Mouse (Mus musculus): ENCODE data around the gene Ddx59. TPM values are rescaled to one million over a fixed set of nuclear protein-coding genes. Genes with fewer than 3 reads are reported as not detected.

Gene Ddx59
- polyA plus RNA-seq, 1 experiment: 7.1 TPM

DNA sequence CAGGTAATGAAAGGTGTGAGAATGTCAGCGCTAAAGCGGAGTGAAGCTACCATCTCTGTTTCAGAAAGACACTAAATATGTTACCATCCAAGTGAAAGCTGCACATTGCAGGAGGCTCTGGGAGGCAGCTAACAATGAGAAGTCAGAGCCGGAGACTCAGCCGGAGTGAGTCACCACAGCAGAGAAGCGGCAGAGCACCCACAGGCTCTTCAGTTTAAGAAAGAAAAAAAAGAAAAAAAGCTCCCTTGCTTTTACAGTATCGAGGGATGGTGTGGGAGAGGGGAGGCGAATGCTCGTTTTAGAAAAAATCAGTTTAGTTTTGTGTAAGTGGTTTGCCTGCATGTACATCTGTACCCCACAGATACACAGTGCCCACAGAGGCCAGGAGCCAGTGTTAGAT lies 13.8 kb upstream of the Ddx59 start:
- TF ChIP-seq POLR2A (IDR thresholded peaks at IDR 0.05; ENCODE audit: borderline replicate concordance, low read depth, low read length) (no peak), CTCF (IDR thresholded peaks at IDR 0.05; ENCODE audit: low read depth, low read length) (no peak)
- Histone ChIP-seq H3K27ac (ENCODE audit: insufficient read depth, low read depth, low read length) (no peak overlapping the region), H3K4me3 (ENCODE audit: insufficient read depth, low read length) (no peak overlapping the region), H3K4me1 (ENCODE audit: control insufficient read depth, insufficient read depth, low read length) (no peaks in the 10 kb centered on the region)

DNA sequence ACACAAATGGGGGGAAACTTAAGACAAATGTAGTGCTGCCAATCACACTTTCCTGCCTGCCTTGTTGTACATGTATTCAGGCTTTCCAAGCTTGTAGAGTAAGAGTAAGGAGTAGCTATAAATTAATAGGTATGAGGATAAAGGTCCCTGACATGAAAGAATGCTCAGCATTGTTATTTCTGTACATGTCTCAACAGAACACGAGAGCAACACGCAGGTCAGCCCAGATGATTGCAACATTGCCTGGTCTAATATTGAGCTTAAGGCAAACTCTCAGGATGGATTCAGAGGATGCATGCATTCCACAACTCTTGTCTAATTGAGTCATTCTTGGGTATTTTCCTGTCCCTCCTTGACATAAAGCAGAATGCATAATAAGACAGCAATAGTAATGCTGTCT lies 5.4 kb upstream of the Ddx59 start:
- TF ChIP-seq CTCF (IDR thresholded peaks at IDR 0.05; ENCODE audit: low read depth, low read length) (no peak), POLR2A (IDR thresholded peaks at IDR 0.05; ENCODE audit: borderline replicate concordance, low read depth, low read length) (no peak)
- H3K27ac ChIP-seq (ENCODE audit: insufficient read depth, low read depth, low read length): no peak overlapping the region
- no peaks in the 10 kb centered on the region for H3K4me1 ChIP-seq (ENCODE audit: control insufficient read depth, insufficient read depth, low read length)
- H3K4me3 ChIP-seq (ENCODE audit: insufficient read depth, low read length): no peak overlapping the region

DNA sequence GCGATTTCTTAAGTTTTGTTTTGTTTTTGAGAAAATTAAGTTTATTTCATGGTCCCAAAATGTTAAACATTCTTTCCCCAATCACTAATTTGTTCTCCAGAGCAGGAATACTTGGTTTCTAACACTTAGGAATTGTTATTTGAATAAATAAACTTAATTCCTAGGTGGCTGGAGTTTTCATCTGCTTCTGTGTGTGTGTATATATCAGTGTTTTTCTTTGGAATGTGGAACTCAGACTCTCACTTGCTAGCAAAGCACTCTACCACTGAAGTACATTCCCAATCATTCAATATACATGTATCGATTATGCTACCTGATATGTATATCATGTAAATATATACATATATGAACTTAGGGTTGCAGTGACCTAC lies 670 bp downstream of the Ddx59 start:
- TF ChIP-seq CTCF (IDR thresholded peaks at IDR 0.05; ENCODE audit: low read depth, low read length): no peak
- no peak for TF ChIP-seq POLR2A (IDR thresholded peaks at IDR 0.05; ENCODE audit: borderline replicate concordance, low read depth, low read length)
- Histone ChIP-seq H3K27ac (ENCODE audit: insufficient read depth, low read depth, low read length) (peak overlapping the region; percentile 99; the same call in 1 of the 2 replicates), H3K4me1 (ENCODE audit: control insufficient read depth, insufficient read depth, low read length) (peaks cover 6% of the 10 kb centered on the region), H3K4me3 (ENCODE audit: insufficient read depth, low read length) (peak overlapping the region; percentile 94; the same call in 1 of the 2 replicates)

DNA sequence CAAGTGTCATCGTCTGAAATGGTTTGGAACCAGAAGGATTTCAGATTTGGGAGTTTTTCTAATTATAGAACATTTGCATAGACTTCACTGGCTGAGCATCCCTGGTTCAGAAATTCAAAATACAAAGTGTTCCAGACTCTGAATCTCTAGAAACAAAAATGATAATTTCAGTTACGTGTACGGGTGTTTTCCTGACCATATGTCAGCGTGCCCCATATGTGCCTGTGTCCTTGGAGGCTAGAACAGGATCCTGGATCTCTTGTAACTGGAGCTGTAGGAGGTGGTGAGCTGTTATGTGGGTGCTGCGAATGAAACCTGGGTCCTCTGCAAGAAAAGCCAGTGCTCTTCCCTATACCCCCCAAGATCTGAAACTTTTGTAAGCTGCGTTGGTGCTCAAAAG lies 3.3 kb downstream of the Ddx59 start:
- Histone ChIP-seq H3K27ac (ENCODE audit: insufficient read depth, low read depth, low read length) (no peak overlapping the region), H3K4me3 (ENCODE audit: insufficient read depth, low read length) (no peak overlapping the region), H3K4me1 (ENCODE audit: control insufficient read depth, insufficient read depth, low read length) (peaks cover 6% of the 10 kb centered on the region)
- TF ChIP-seq CTCF (IDR thresholded peaks at IDR 0.05; ENCODE audit: low read depth, low read length) (no peak), POLR2A (IDR thresholded peaks at IDR 0.05; ENCODE audit: borderline replicate concordance, low read depth, low read length) (no peak)

DNA sequence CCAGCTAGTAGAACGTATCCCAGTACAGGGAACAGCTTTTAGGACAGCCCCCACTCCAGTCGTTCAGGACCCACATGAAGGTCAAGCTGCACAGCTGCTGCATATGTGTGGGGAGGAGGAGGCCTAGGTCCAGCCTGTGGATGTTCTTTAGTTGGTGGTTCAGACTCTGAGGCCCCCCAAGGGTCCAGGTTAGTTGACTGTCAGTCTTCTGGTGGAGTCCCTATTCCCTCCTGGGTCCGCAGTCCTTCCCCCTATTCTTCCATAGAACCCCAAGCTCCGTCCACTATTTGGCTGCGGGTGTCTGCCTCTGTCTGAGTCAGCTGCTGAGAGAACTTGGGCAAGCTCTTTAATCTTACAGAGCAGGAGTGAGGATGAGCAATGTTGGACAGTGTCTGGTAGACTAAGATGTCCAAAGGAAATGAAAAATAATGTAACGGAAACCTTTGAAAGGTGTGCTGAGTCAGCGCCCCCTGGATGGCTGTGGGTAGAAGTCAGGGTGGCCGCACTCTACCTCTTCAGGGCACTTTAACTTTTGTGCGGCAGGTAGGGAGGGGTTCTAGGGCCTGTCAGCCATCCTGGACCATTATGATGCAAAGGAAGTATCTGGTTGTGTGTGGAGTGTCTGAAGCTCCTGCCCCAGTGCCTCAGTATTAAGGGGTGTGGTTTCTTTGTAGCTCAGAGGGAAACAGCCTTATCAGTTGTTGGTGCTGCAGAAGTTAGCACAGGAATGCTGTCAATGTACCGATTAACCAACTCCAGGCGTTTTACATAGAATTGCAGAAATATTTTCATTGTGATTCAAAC lies 12.3 kb downstream of the Ddx59 start:
- Histone ChIP-seq H3K4me3 (ENCODE audit: insufficient read depth, low read length) (no peak overlapping the region), H3K4me1 (ENCODE audit: control insufficient read depth, insufficient read depth, low read length) (peaks cover 10% of the 10 kb centered on the region), H3K27ac (ENCODE audit: insufficient read depth, low read depth, low read length) (no peak overlapping the region)
- TF ChIP-seq POLR2A (IDR thresholded peaks at IDR 0.05; ENCODE audit: borderline replicate concordance, low read depth, low read length): no peak
- TF ChIP-seq CTCF (IDR thresholded peaks at IDR 0.05; ENCODE audit: low read depth, low read length): no peak

DNA sequence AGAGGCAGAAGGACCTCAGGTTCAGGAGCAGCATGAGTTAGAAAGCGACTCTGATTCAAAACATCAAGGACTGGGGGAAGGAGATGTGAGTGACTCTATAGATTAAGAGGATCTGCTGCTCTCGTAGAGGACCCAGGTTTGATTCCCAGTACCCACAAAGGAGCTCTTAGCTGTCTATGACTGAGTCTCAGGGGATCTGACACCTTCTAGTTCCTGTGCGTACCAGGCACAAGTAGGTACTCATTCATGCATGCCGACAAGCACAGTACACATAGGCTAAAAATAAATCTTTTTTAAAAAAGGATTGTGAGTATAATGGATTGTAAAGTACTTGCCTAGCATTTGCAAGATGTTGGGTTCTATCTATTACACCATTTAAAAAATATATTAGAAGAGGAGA lies 13.9 kb downstream of the Ddx59 start:
- Histone ChIP-seq H3K4me3 (ENCODE audit: insufficient read depth, low read length) (no peak overlapping the region), H3K4me1 (ENCODE audit: control insufficient read depth, insufficient read depth, low read length) (peaks cover 10% of the 10 kb centered on the region), H3K27ac (ENCODE audit: insufficient read depth, low read depth, low read length) (no peak overlapping the region)
- TF ChIP-seq POLR2A (IDR thresholded peaks at IDR 0.05; ENCODE audit: borderline replicate concordance, low read depth, low read length) (no peak), CTCF (IDR thresholded peaks at IDR 0.05; ENCODE audit: low read depth, low read length) (no peak)

DNA sequence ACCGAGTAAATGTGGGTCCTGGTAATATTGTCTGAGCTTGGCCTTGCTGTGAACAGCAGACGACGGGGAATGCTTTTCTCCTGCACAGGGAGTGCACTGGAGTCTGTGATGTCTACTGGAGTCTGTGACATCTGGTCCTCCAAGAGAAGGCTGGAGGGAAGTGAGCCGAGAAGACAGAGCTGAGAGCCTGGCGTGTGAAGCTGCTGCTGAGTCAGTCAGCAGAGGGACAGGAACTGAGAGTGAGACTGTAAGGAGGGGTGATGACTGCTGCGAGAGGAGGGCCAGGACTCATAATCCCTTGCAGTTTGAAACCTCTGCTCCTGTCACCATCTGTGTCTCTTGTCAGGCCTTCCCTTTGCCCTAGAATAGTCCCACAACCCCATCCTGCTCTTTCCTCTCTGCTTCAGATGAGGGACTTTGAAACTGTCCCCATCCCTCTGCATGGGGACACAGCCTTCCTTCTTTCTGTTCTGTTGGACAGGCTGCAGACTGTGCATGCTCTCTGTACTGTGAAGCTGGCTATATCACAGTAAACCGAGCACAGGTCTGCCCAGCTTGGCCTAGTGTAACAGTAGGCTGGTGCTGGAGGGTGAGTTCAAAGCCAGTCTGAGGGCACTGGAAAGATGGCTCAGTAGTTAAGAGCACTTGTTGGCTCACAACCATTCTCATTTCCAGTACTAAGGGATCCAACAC lies 15.2 kb downstream of the Ddx59 start:
- TF ChIP-seq CTCF (IDR thresholded peaks at IDR 0.05; ENCODE audit: low read depth, low read length): no peak
- TF ChIP-seq POLR2A (IDR thresholded peaks at IDR 0.05; ENCODE audit: borderline replicate concordance, low read depth, low read length): no peak
- no peak overlapping the region for H3K27ac ChIP-seq (ENCODE audit: insufficient read depth, low read depth, low read length)
- H3K4me3 ChIP-seq (ENCODE audit: insufficient read depth, low read length): no peak overlapping the region
- H3K4me1 ChIP-seq (ENCODE audit: control insufficient read depth, insufficient read depth, low read length): peaks cover 10% of the 10 kb centered on the region

DNA sequence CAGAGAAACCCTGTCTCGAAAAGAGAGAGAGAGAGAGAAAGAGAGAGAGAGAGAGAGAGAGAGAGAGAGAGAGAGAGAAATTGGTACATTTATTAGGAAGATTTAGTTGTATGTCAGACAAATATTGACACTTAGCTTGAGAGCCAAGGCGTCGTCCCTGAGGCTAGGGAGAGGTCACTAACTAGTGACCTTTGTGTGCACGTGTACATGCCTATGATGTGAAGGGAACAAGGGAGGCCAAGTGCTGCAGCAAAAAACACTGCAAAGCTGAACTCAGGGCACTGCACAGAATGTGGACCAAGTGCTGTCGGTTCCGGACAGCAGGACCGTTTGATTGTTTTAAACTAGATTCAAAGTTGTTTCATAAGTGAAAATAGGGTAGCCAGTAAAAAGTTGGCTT lies 25.7 kb downstream of the Ddx59 start:
- Histone ChIP-seq H3K27ac (ENCODE audit: insufficient read depth, low read depth, low read length) (no peak overlapping the region), H3K4me3 (ENCODE audit: insufficient read depth, low read length) (no peak overlapping the region), H3K4me1 (ENCODE audit: control insufficient read depth, insufficient read depth, low read length) (no peaks in the 10 kb centered on the region)
- TF ChIP-seq POLR2A (IDR thresholded peaks at IDR 0.05; ENCODE audit: borderline replicate concordance, low read depth, low read length): no peak
- no peak for TF ChIP-seq CTCF (IDR thresholded peaks at IDR 0.05; ENCODE audit: low read depth, low read length)

DNA sequence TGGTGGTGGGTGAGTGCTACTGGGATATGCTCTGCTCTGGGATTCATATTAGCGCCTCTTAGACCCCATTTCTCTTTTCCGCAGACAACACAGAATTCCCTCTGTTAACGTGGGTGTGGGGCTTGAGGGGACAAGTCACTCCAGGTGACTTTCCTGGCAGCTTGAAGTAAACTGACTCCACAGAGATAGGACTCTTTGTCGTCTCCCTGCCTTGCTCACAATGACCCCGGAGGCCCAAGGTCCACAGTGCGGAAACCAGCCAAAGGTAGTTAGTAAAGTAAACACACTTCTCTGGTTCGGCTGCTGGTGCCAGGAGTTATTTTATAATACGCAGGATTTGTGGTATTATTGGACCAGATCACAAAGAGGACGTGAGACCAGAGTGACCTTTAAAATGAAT lies 27.7 kb downstream of the Ddx59 start:
- H3K27ac ChIP-seq (ENCODE audit: insufficient read depth, low read depth, low read length): no peak overlapping the region
- TF ChIP-seq POLR2A (IDR thresholded peaks at IDR 0.05; ENCODE audit: borderline replicate concordance, low read depth, low read length): no peak
- TF ChIP-seq CTCF (IDR thresholded peaks at IDR 0.05; ENCODE audit: low read depth, low read length): no peak
- H3K4me3 ChIP-seq (ENCODE audit: insufficient read depth, low read length): no peak overlapping the region
- H3K4me1 ChIP-seq (ENCODE audit: control insufficient read depth, insufficient read depth, low read length): no peaks in the 10 kb centered on the region

DNA sequence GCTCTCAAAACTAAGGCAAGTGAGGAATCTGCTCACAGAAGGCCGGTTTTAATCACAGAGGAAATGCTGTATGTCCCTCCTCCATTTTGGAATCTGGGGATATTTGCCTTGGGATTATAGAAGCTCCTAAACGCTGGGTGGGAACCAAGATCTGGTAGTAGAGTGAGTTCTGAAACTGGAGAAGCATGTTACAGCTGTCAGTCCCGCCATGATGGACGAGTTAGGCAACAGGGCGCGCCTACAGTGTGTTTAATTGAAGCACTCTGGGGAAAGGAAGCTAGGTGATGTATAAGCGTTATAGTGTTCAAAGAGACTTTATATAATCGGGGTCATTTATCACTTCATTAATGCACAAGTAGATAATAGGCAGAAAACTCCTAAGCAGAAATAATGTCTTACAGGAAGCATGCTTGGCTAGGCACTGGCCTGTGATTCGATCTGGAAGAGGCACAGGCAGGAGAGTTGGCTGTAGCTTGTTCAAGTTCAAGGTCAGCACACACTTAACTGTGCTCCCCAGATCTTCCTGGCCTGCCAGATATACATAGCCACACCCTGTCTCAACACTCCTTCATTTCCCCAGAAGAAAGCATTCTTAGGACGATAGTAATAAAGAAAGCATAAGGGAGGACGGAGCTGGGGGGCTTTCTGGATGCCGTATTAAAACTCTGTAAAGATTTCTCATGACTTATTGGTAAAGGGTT lies 29.6 kb downstream of the Ddx59 start:
- Histone ChIP-seq H3K4me1 (ENCODE audit: control insufficient read depth, insufficient read depth, low read length) (no peaks in the 10 kb centered on the region), H3K4me3 (ENCODE audit: insufficient read depth, low read length) (no peak overlapping the region), H3K27ac (ENCODE audit: insufficient read depth, low read depth, low read length) (no peak overlapping the region)
- no peak for TF ChIP-seq POLR2A (IDR thresholded peaks at IDR 0.05; ENCODE audit: borderline replicate concordance, low read depth, low read length)
- no peak for TF ChIP-seq CTCF (IDR thresholded peaks at IDR 0.05; ENCODE audit: low read depth, low read length)
